Mouse (Mus musculus) forebrain, embryonic 16.5 days (tissue): ENCODE results near the gene Zbtb20. TPM values are rescaled to one million over a fixed set of nuclear protein-coding genes. Genes with fewer than 3 reads are reported as not detected.

Experiments
- ATAC-seq: fragments of 200-750 bp; cut with Nextera tagmentation; 2 replicates; pipeline ENCODE4 v1.8.0; 2017; ENCODE audit warnings: mild to moderate bottlenecking, moderate library complexity
- H3K27ac ChIP-seq: fragments of 300-500 bp; sonication (generic); 2 replicates; pipeline ENCODE4 v1.5.1; 2014; ENCODE audit warnings: low read length, control low read depth
- H3K27me3 ChIP-seq: fragments of 300-500 bp; sonication (generic); replicated peaks from 2 replicates; pipeline ENCODE4 v1.6.1; 2014; ENCODE audit warnings: low read length; ENCODE audit not compliant: control insufficient read depth, insufficient read depth
- H3K36me3 ChIP-seq: fragments of 300-500 bp; sonication (generic); 2 replicates; pipeline ENCODE4 v1.6.1; 2014; ENCODE audit not compliant: control insufficient read depth, insufficient read depth
- H3K4me1 ChIP-seq: fragments of 300-500 bp; sonication (generic); replicated peaks from 2 replicates; pipeline ENCODE4 v1.6.1; 2014; ENCODE audit warnings: low read length; ENCODE audit not compliant: control insufficient read depth, insufficient read depth
- H3K4me2 ChIP-seq: fragments of 300-500 bp; sonication (generic); 2 replicates; pipeline ENCODE4 v1.6.1; 2014; ENCODE audit warnings: mild to moderate bottlenecking, low read length, control low read depth
- H3K4me3 ChIP-seq: fragments of 300-500 bp; sonication (generic); replicated peaks from 2 replicates; pipeline ENCODE4 v1.5.1; 2014; ENCODE audit warnings: mild to moderate bottlenecking, low read length, control low read depth
- H3K9ac ChIP-seq: fragments of 300-500 bp; sonication (generic); replicated peaks from 2 replicates; pipeline ENCODE4 v1.6.1; 2014; ENCODE audit warnings: low read depth, low read length, control low read depth
- H3K9me3 ChIP-seq: fragments of 300-500 bp; sonication (generic); 2 replicates; pipeline ENCODE4 v1.6.1; 2016; ENCODE audit warnings: low read length; ENCODE audit not compliant: control insufficient read depth
- WGBS: fragments of 180-500 bp; shearing (Covaris S2); extraction: QIAGEN DNeasy Blood & Tissue Kit; methylation state at CpG from one replicate; pipeline ENCODE4 v1.1.7; 2014; 5-methylcytosine and 5-hydroxymethylcytosine counted together
- polyA plus RNA-seq: library from polyadenylated mRNA; unstranded; fragments of >200 nt; fragmentation: Nextera tagmentation; extraction: Ambion mirVana; gene quantifications from 2 replicates; pipeline ENCODE4 v1.2.1, GENCODE M21; 2015

Gene Zbtb20
- polyA plus RNA-seq, 1 experiment from 2014 or later = 126 TPM

DNA sequence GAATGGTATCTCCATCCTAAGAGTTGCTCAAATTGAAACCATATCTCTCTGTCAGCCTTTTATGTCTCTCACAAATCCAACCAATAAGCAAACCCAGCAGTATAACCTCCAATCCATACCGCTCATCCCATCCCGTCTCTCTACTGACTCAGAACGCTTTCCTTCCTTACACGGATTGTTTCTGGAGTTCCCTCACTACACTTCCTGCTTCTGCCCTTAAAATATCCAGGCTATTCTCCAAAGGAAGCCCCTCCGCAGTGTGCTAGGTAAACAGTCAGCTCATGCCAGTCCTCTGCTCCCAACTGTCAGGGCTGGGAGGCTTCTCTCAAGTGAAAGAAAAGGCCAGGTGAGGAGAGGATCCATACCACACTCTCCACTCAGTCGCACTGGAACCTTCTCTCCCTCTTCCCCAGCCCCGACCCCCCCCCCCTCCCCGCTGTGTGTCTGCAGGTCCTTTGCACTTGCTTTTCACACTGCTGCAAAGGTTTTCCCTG lies 563.2 kb downstream of the Zbtb20 start:
- Histone ChIP-seq H3K27me3 (no peaks in the 10 kb centered on the region), H3K4me2 (no peak overlapping the region), H3K9me3 (no peaks in the 10 kb centered on the region), H3K4me3 (no peak overlapping the region), H3K9ac (no peak overlapping the region), H3K4me1 (no peaks in the 10 kb centered on the region), H3K27ac (no peak overlapping the region), H3K36me3 (no peaks in the 10 kb centered on the region)
- no peak for ATAC-seq
- WGBS = 87% methylated on average over 7 of the region's 8 CpGs

DNA sequence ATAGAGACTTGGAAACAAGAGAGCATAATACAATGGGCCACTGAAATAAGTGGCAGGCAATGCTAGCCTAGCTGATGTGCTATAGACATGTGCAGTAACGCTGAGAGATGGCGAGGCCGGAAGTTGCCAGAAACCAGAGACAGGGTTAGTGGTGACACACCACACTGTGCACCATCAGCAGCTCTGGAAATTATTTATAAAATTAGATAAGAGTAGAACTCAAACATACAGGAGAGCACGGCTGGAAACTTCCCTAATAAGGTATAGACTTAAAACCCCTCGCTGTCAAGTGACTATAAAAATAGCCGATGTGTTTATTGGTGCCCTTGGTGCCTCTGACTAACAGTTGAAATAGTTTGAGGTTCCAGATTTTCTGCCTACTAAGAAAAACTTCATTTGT lies 565.7 kb downstream of the Zbtb20 start:
- no peak for ATAC-seq
- no peaks in the 10 kb centered on the region for H3K9me3 ChIP-seq
- H3K36me3 ChIP-seq = no peaks in the 10 kb centered on the region
- no peaks in the 10 kb centered on the region for H3K27me3 ChIP-seq
- H3K4me2 ChIP-seq = no peak overlapping the region
- no peaks in the 10 kb centered on the region for H3K4me1 ChIP-seq
- no peak overlapping the region for H3K4me3 ChIP-seq
- 90% methylated on average over 6 of the region's 6 CpGs for WGBS
- no peak overlapping the region for H3K27ac ChIP-seq
- no peak overlapping the region for H3K9ac ChIP-seq

DNA sequence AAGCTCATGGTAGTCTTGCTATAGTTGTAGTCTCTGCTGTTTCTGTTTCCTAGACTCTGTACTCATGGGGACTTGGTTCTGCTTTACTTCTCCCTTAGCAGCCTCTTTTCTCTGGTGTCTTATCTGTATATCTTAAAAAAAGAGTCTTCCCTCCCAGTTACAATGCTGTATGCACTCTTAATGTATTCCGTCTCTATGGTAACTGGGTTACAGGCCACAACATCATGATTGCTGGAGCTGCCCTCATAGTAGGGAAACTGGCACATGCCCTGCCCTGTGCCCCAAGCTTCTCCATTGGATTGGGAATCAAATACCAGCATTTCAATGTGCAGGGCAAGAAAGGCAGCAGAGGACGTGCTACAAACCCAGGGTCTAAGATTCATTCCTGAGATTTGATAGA lies 567.4 kb downstream of the Zbtb20 start:
- H3K9me3 ChIP-seq = no peaks in the 10 kb centered on the region
- H3K4me3 ChIP-seq = no peak overlapping the region
- WGBS = 73% methylated on average over 2 of the region's 2 CpGs
- no peaks in the 10 kb centered on the region for H3K4me1 ChIP-seq
- H3K27ac ChIP-seq = no peak overlapping the region
- no peak overlapping the region for H3K4me2 ChIP-seq
- no peak overlapping the region for H3K9ac ChIP-seq
- ATAC-seq = peak; percentile 68; the same call in 1 of the 2 replicates
- no peaks in the 10 kb centered on the region for H3K27me3 ChIP-seq
- no peaks in the 10 kb centered on the region for H3K36me3 ChIP-seq

DNA sequence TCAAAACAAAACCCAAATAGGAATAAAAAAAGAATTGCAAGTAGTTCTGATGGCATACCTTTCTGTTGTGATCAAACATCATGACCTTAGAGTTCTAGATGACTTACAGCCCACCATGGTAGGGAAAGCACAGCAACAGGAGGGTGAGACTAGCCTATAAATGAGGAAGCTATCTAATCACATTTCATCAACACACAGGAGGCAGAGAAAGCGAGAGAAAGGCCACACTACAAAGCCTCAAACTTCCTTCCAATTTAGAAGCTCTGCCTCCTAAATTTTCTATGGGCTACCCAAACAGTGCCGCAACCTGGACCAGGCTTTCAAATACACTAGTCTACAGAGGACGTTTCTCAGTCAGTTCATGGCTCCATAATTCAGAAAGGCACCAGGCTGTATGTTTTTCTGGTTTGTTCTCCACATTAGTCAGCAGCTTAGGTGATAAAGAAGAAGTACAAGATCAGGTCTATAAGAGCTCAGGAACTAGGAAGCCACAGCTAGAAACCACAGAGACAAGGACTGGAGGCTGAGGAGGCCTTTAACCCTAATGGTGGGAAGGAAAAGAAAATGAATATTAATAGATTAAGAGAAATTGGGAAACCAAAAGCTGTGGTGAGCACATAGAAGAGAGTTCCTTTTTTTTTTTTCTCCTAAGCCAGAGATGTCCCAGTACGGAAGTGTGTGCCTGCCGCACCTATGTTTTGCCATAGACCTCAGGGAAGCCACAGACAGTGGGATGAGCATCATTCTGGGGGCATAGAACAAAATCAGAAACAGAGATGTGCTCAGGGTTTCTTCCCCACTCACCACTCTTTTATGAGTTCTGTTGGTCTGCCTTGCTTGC lies 572.7 kb downstream of the Zbtb20 start:
- H3K36me3 ChIP-seq = no peaks in the 10 kb centered on the region
- H3K4me3 ChIP-seq = no peak overlapping the region
- H3K27ac ChIP-seq = no peak overlapping the region
- H3K4me2 ChIP-seq = no peak overlapping the region
- H3K9ac ChIP-seq = no peak overlapping the region
- ATAC-seq = no peak
- H3K27me3 ChIP-seq = no peaks in the 10 kb centered on the region
- WGBS = 88% methylated on average over 5 of the region's 5 CpGs
- no peaks in the 10 kb centered on the region for H3K4me1 ChIP-seq
- no peaks in the 10 kb centered on the region for H3K9me3 ChIP-seq

DNA sequence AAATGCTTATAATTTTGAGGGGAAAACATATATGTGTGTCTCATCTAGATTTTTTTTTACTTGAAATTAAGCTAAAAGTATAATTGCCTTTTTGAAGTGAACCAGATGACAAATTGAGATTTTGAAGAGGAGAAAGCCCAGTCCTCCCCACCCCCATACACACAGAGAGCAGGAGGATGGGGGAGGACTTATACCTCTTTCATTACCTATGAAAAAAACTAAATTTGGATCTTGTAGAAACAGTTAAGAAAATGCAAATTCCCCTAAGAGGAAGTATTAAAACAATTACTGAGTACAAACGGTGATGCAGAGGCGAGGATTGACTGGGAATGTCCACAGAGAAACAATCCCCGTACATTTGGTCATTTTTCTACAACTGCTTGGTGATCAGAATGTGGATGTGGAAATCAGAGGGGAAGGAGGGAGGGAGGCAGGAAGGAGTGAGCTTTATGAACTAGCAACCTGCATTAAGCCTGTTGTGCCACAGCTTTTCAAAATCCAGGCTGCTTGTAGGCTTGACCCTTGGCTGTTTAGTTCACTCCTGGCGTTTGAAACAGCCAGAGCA lies 578.8 kb downstream of the Zbtb20 start:
- Histone ChIP-seq H3K27ac (no peak overlapping the region), H3K36me3 (no peaks in the 10 kb centered on the region), H3K4me3 (no peak overlapping the region), H3K9ac (no peak overlapping the region), H3K4me1 (peaks cover 10% of the 10 kb centered on the region), H3K9me3 (no peaks in the 10 kb centered on the region), H3K27me3 (no peaks in the 10 kb centered on the region), H3K4me2 (no peak overlapping the region)
- 58% methylated on average over 4 of the region's 4 CpGs for WGBS
- no peak for ATAC-seq

DNA sequence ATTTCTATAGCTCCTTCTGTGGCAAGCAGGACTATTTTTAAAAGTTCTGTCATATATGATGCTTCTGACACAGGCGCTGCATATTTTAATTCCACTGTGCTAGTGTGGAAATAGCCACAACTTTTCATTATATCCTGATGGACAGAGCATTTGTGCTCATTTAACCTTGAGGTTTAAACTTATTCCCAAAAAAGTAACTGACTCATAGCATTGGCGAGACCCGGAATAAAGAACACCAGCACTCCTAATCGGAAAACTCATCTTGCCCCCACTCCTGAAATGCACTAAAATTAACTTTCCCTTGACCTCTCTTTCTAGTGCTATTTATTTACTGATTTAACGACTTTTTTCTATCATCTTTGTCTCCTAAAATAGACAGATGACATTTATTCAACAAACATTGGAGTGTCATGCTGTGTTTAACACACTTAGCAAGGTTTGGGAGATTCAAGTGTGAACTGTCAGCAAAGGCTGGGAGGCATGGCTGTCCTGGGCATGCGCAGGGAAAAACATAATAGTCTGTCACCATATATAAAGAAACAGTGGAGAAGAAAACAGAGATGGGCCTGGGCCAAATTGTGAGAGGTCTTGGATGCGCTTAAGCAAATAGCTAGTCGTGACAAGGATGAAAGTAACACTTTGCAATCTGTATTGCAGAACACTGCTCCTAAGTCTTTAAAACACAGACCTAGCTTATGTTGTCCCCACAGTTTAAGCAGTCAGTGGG lies 580.9 kb downstream of the Zbtb20 start:
- Histone ChIP-seq H3K9ac (no peak overlapping the region), H3K4me2 (no peak overlapping the region), H3K36me3 (no peaks in the 10 kb centered on the region), H3K27me3 (no peaks in the 10 kb centered on the region), H3K9me3 (no peaks in the 10 kb centered on the region), H3K4me1 (peaks cover 10% of the 10 kb centered on the region), H3K4me3 (no peak overlapping the region), H3K27ac (no peak overlapping the region)
- 58% methylated on average over 8 of the region's 8 CpGs for WGBS
- 0 out of 2 replicates have a peak, but pooled peaks have one; percentile 36 for ATAC-seq

DNA sequence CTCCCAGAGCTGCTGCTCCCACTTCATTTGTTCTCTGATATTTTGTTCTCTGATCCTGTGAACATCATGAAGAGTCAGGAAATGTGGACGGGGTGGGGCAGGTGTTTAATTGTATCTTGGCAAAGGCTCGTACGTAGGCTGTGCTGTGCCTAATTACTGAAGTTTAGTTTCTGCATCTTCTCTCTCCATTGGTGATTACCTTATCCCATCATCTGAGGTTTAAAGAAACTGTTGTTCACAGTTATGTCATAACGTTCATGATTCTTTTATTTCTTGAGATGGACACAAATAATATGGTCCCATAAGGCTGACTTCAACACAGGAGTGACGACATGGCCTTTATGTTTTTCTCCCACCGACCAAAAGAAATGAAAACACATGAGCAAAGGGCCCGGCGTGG lies 582.1 kb downstream of the Zbtb20 start:
- no peaks in the 10 kb centered on the region for H3K27me3 ChIP-seq
- no peak overlapping the region for H3K4me2 ChIP-seq
- 0 out of 2 replicates have a peak, but pooled peaks have one; percentile 23 for ATAC-seq
- WGBS = 40% methylated on average over 8 of the region's 8 CpGs
- peaks cover 15% of the 10 kb centered on the region for H3K4me1 ChIP-seq
- no peak overlapping the region for H3K9ac ChIP-seq
- H3K27ac ChIP-seq = no peak overlapping the region
- no peaks in the 10 kb centered on the region for H3K9me3 ChIP-seq
- H3K36me3 ChIP-seq = no peaks in the 10 kb centered on the region
- no peak overlapping the region for H3K4me3 ChIP-seq

DNA sequence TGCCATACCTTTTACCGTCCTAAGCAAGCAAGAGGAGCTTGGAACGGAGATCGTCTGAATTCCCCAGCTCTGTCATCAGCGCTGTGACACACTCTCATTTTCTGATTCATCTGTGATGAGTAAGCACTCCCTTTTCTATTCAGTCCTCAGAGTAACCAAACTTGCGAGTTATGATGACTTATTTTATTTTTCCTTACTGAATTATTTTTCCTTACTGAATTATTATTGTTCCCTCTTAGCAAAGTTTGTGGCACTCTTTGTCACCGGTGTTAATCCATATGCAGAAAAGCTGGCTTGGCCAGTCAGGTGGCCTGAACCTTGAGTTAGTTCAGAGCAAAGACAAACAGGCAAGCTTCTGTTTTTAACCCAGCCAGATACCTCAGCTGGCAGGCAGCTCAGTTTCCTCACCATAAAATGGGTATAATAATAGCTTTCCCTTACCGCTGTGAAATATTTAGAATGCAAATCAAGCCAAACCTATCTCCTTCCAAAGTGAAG lies 583.1 kb downstream of the Zbtb20 start:
- Histone ChIP-seq H3K27ac (no peak overlapping the region), H3K36me3 (no peaks in the 10 kb centered on the region), H3K4me3 (no peak overlapping the region), H3K4me1 (peaks cover 21% of the 10 kb centered on the region), H3K9me3 (no peaks in the 10 kb centered on the region), H3K9ac (no peak overlapping the region), H3K4me2 (no peak overlapping the region), H3K27me3 (no peaks in the 10 kb centered on the region)
- ATAC-seq = no peak
- WGBS = 73% methylated on average over 7 of the region's 7 CpGs

DNA sequence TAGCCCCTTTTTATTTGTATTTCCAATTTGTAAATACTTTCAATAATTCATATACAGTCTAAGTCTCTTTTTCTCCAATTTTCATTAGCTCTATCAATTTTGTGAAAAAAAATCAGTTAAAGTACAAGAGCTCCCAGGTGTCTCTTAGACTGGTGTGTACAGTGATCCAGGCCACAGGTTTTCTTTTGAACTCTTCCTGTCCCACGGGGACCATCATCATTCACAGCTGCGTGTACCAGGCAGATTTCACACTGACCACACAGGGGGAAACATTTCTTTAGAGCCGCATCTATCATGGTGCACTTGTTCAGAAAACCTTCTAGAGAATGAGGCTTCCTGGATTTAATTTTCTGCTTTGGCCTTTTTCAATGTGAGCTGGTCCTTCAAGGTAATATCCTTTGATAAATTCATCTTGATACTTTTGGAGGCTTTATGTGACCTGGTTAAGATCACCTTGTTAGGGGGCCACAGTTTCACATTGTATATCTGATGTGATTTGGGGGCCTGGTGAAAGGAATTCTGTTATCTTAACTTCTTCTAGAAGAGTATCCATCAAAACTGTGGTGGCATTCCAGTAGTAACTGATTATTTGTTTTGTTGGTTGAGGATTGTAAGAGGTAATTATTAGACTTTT lies 586.2 kb downstream of the Zbtb20 start:
- Histone ChIP-seq H3K4me2 (no peak overlapping the region), H3K4me1 (peaks cover 45% of the 10 kb centered on the region), H3K36me3 (no peaks in the 10 kb centered on the region), H3K27me3 (no peaks in the 10 kb centered on the region), H3K9ac (no peak overlapping the region), H3K9me3 (no peaks in the 10 kb centered on the region), H3K27ac (no peak overlapping the region), H3K4me3 (no peak overlapping the region)
- WGBS = 85% methylated on average over 3 of the region's 3 CpGs
- ATAC-seq = no peak
